Mouse (Mus musculus) C2C12 (cell line): ENCODE measurements around the gene Gtf2i.

Experiments
- CEBPB ChIP-seq: IDR thresholded peaks from one replicate; pipeline ENCODE4 v1.6.1; 2011; ENCODE audit warnings: low read depth, mild to moderate bottlenecking, control low read depth, moderate library complexity
- CTCF ChIP-seq: IDR thresholded peaks from one replicate; pipeline ENCODE4 v1.5.1; 2011; ENCODE audit not compliant: control insufficient read depth, insufficient read depth, insufficient read length
- MYOD1 ChIP-seq: IDR thresholded peaks from one replicate; pipeline ENCODE4 v1.6.1; 2011; ENCODE audit warnings: low read depth; ENCODE audit not compliant: control insufficient read depth, insufficient read length

- no peak for TF ChIP-seq CEBPB
- no peak for TF ChIP-seq MYOD1
- no peak for TF ChIP-seq CTCF
Measured at GRCm38 (mm10) chr5:134315623-134316350, 1.2 kb upstream of the Gtf2i start.
